Mouse (Mus musculus) hindbrain, embryonic 16.5 days (tissue): ENCODE results near the gene Nkx2-4. TPM values are rescaled to one million over a fixed set of nuclear protein-coding genes. Genes with fewer than 3 reads are reported as not detected.

Experiments
- ATAC-seq: fragments of 200-750 bp; cut with Nextera tagmentation; 2 replicates; pipeline ENCODE4 v1.8.0; 2017; ENCODE audit warnings: moderate TSS enrichment, moderate library complexity
- H3K27ac ChIP-seq: fragments of 300-500 bp; sonication (generic); 2 replicates; pipeline ENCODE4 v1.5.1; 2014; ENCODE audit warnings: low read depth, mild to moderate bottlenecking, control low read depth, low read length, moderate library complexity
- H3K27me3 ChIP-seq: fragments of 300-500 bp; sonication (generic); replicated peaks from 2 replicates; pipeline ENCODE4 v1.6.1; 2014; ENCODE audit warnings: low read length; ENCODE audit not compliant: control insufficient read depth, insufficient read depth
- H3K36me3 ChIP-seq: fragments of 300-500 bp; sonication (generic); 2 replicates; pipeline ENCODE4 v1.6.1; 2014; ENCODE audit warnings: mild to moderate bottlenecking, low read length, moderate library complexity, mixed read lengths; ENCODE audit not compliant: control insufficient read depth, insufficient read depth
- H3K4me1 ChIP-seq: fragments of 300-500 bp; sonication (generic); 2 replicates; pipeline ENCODE4 v1.6.1; 2014; ENCODE audit warnings: low read depth, low read length; ENCODE audit not compliant: control insufficient read depth, insufficient read depth
- H3K4me2 ChIP-seq: fragments of 300-500 bp; sonication (generic); 2 replicates; pipeline ENCODE4 v1.6.1; 2014; ENCODE audit warnings: mild to moderate bottlenecking, low read length, control low read depth, moderate library complexity
- H3K4me3 ChIP-seq: fragments of 300-500 bp; sonication (generic); 2 replicates; pipeline ENCODE4 v1.5.1; 2014; ENCODE audit warnings: mild to moderate bottlenecking, low read length, control low read depth, moderate library complexity
- H3K9ac ChIP-seq: fragments of 300-500 bp; sonication (generic); 2 replicates; pipeline ENCODE4 v1.6.1; 2014; ENCODE audit warnings: low read depth, mild to moderate bottlenecking, control low read depth, low read length, moderate library complexity
- H3K9me3 ChIP-seq: fragments of 300-500 bp; sonication (generic); 2 replicates; pipeline ENCODE4 v1.6.1; 2014; ENCODE audit warnings: mild to moderate bottlenecking, low read length, moderate library complexity; ENCODE audit not compliant: control insufficient read depth
- WGBS: fragments of 180-500 bp; shearing (Covaris S2); extraction: QIAGEN DNeasy Blood & Tissue Kit; methylation state at CpG from one replicate; pipeline ENCODE4 v1.1.7; 2014; 5-methylcytosine and 5-hydroxymethylcytosine counted together
- polyA plus RNA-seq: library from polyadenylated mRNA; unstranded; fragments of >200 nt; fragmentation: Nextera tagmentation; extraction: Ambion mirVana; gene quantifications from 2 replicates; pipeline ENCODE4 v1.2.1, GENCODE M21; 2015

The Nkx2-4 gene
- polyA plus RNA-seq, 1 experiment from 2014 or later, result not detected

DNA sequence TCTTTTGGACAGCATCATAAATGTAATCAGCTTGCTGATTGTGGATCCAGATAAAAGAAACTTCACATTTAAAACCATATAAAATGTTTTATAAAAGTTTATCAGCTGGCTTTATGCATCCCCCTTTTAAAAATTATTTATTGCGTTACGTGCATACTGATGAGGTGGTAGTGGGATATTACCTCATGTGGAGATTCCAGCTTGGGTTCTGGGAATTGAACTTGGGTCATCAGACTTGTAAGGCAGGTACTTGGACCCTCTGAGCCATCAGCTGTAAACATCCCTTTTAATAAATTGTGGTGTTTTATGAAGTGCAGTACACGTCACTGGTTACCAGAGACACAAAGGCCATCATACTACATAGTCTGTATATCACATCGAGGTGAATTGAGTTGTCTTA is 10.8 kb downstream of the Nkx2-4 start:
- Histone ChIP-seq H3K4me1 (no peaks in the 10 kb centered on the region), H3K9ac (no peak overlapping the region), H3K4me2 (no peak overlapping the region), H3K4me3 (no peak overlapping the region), H3K27ac (no peak overlapping the region), H3K36me3 (peaks cover 5% of the 10 kb centered on the region), H3K27me3 (peaks cover 8% of the 10 kb centered on the region), H3K9me3 (no peaks in the 10 kb centered on the region)
- no peak for ATAC-seq
- 95% methylated on average over 4 of the region's 4 CpGs for WGBS

DNA sequence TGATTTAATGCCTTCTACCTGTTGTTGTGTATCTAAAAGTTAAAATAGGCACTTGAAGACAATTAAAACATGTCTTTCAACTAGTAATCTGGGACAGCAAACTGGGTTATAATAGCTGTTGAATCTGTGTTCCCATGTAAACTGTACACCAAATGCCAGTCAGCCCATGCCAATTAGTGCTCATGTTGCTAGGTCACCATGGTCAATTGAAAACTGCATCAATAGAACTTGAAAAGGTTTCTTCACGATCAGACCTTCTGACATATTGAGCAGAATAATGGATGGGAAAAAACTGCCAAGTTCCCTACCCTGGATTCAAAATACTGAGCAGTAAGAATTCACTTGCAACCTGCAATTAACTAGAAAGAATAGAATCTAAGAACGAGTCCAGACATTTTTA is 11.3 kb downstream of the Nkx2-4 start:
- peaks cover 5% of the 10 kb centered on the region for H3K27me3 ChIP-seq

DNA sequence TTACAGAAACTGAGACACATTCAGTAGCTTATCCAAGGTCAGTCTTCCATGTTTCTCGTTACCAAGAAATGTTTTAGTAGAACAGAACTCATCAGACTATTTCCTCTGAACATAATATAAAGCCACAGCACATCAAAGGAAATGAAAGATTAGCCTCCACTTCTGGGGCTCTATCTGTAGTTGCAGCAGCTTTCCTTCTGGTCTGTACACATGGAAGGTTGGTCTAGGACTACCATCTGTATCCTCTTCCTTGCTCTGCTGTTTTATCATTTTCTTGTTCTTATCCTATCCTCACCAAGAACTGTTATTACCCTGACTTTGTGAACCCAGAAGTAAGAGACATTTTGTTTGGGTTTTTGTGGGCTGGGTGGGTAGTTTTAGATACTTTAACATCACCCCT is 14.9 kb downstream of the Nkx2-4 start:
- no peak for ATAC-seq
- 90% methylated on average over 1 of the region's 1 CpGs for WGBS
- Histone ChIP-seq H3K36me3 (peaks cover 3% of the 10 kb centered on the region), H3K27ac (no peak overlapping the region), H3K4me1 (no peaks in the 10 kb centered on the region), H3K9ac (no peak overlapping the region), H3K9me3 (no peaks in the 10 kb centered on the region), H3K4me2 (no peak overlapping the region), H3K4me3 (no peak overlapping the region), H3K27me3 (no peaks in the 10 kb centered on the region)

More for the DNA sequence above, 11.3 kb downstream of the Nkx2-4 start:
- H3K9me3 ChIP-seq, result no peaks in the 10 kb centered on the region
- H3K4me2 ChIP-seq, result no peak overlapping the region
- WGBS, result 49% methylated on average over 2 of the region's 2 CpGs
- H3K9ac ChIP-seq, result no peak overlapping the region
- peaks cover 5% of the 10 kb centered on the region for H3K36me3 ChIP-seq
- no peak overlapping the region for H3K27ac ChIP-seq
- no peak for ATAC-seq
- no peak overlapping the region for H3K4me3 ChIP-seq
- no peaks in the 10 kb centered on the region for H3K4me1 ChIP-seq

DNA sequence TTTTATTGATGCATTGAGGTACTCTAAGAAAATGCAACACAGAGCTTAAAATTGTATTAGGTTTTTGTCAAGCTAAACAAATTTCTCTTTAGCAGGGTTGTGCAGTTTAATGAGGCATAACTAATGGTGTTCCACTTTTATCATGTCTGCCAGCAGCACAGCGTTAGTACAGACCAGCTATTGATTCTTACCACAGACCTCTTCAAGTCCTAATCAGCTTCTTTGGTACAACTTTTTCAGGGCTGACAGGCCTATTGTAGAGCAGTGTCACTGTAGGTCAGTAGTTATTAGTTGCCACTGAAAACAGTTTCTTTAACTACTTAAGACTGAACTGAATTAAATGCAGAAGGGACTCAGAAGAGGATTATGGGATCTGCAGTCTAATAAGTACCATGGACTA is 16.2 kb downstream of the Nkx2-4 start:
- no peaks in the 10 kb centered on the region for H3K9me3 ChIP-seq
- no peaks in the 10 kb centered on the region for H3K27me3 ChIP-seq
- H3K4me3 ChIP-seq, result no peak overlapping the region
- no peak for ATAC-seq
- no peaks in the 10 kb centered on the region for H3K4me1 ChIP-seq
- H3K36me3 ChIP-seq, result peaks cover 3% of the 10 kb centered on the region; the same call in 1 of the 2 replicates
- H3K9ac ChIP-seq, result no peak overlapping the region
- H3K27ac ChIP-seq, result no peak overlapping the region
- 19% methylated on average over 1 of the region's 1 CpGs for WGBS
- H3K4me2 ChIP-seq, result no peak overlapping the region

- ATAC-seq, result no peak
- H3K36me3 ChIP-seq, result peaks cover 5% of the 10 kb centered on the region; the same call in 1 of the 2 replicates
- no peaks in the 10 kb centered on the region for H3K9me3 ChIP-seq
- H3K9ac ChIP-seq, result no peak overlapping the region
- no peaks in the 10 kb centered on the region for H3K27me3 ChIP-seq
- H3K4me2 ChIP-seq, result no peak overlapping the region
- H3K4me1 ChIP-seq, result no peaks in the 10 kb centered on the region
- H3K4me3 ChIP-seq, result no peak overlapping the region
- no peak overlapping the region for H3K27ac ChIP-seq
- WGBS, result 97% methylated on average over 1 of the region's 1 CpGs
Measured at GRCm38 (mm10) chr2:147067480-147068246, 17.6 kb downstream of the Nkx2-4 start.

GRCm38 (mm10) chr2:147053229-147053892 is 31.9 kb downstream of the Nkx2-4 start:
- Histone ChIP-seq H3K27ac (no peak overlapping the region), H3K9ac (no peak overlapping the region), H3K9me3 (no peaks in the 10 kb centered on the region), H3K27me3 (no peaks in the 10 kb centered on the region), H3K4me1 (no peaks in the 10 kb centered on the region), H3K4me3 (no peak overlapping the region), H3K36me3 (peaks cover 19% of the 10 kb centered on the region), H3K4me2 (no peak overlapping the region)
- no peak for ATAC-seq
- WGBS, result 95% methylated on average over 2 of the region's 2 CpGs

DNA sequence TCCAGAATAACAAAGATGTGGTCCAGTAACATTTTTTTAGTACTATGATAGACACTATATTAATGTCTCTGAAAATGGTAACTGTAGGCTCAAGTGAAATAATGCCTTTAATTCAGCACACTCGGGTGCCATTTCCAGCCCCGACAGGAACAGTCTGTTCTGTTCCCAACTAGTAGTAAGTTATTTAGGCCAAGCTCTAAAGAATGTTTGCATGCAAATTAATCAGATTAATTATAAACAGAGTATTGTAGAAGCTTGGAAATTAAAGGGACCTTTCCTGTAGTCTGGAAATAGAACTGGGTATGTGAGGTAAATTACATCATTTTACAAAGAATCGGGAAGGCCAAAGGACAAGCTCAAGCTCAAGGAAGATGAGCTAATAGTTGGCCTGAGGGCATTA is 38.2 kb downstream of the Nkx2-4 start:
- H3K27me3 ChIP-seq, result no peaks in the 10 kb centered on the region
- peaks cover 23% of the 10 kb centered on the region for H3K36me3 ChIP-seq
- no peak overlapping the region for H3K4me3 ChIP-seq
- H3K27ac ChIP-seq, result no peak overlapping the region
- ATAC-seq, result no peak
- H3K4me1 ChIP-seq, result no peaks in the 10 kb centered on the region
- no peak overlapping the region for H3K4me2 ChIP-seq
- no peak overlapping the region for H3K9ac ChIP-seq
- 88% methylated on average over 3 of the region's 3 CpGs for WGBS
- H3K9me3 ChIP-seq, result no peaks in the 10 kb centered on the region

GRCm38 (mm10) chr2:147035864-147036263 is 49.4 kb downstream of the Nkx2-4 start:
- H3K36me3 ChIP-seq, result peaks cover 14% of the 10 kb centered on the region

More at GRCm38 (mm10) chr2:147035864-147036263, 49.4 kb downstream of the Nkx2-4 start:
- 100% methylated on average over 2 of the region's 2 CpGs for WGBS
- Histone ChIP-seq H3K4me3 (no peak overlapping the region), H3K9ac (no peak overlapping the region), H3K4me2 (no peak overlapping the region), H3K4me1 (no peaks in the 10 kb centered on the region), H3K27me3 (no peaks in the 10 kb centered on the region), H3K27ac (no peak overlapping the region), H3K9me3 (no peaks in the 10 kb centered on the region)
- no peak for ATAC-seq
